Mouse (Mus musculus): Measurements from ENCODE around the gene Golga5. TPM values are rescaled to one million over a fixed set of nuclear protein-coding genes. Genes with fewer than 3 reads are reported as not detected.

The Golga5 gene
- total and polyA plus RNA-seq, 3 experiments = 29.5 to 35.7 (median 35.5) TPM

DNA sequence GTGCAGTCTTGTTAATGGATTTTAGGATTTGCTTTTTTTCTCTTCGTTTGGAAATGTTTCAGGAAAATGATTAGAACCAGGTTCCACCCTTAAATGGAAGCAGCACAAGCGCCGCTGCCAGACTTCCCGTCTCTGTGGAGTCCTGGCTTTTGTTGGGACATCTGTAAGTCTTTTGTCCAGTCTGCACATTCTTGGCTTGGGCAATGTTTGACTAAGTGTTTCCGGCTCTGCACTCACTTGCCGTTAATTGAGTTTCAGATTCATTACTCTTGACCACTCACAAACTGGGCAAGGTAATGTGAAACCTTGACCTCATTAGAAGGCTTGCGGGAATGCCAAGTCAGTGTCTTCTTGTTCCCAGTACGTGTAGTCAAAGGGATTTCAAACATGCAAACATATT, 29.8 kb downstream of the Golga5 start:
- Histone ChIP-seq H3K9ac (ENCODE audit: insufficient read depth, low read depth) (no peak overlapping the region), H3K4me2 (ENCODE audit: insufficient read depth, low read depth, poor library complexity, severe bottlenecking) (no peak overlapping the region), H3K79me2 (replicated peaks; ENCODE audit: control insufficient read depth, extremely low read depth, insufficient read depth, poor library complexity, severe bottlenecking) (no peaks in the 10 kb centered on the region), H3K4me3 (replicated peaks in 1 of 3; ENCODE audit: low read depth in 2 of 3, low read length in 2 of 3, poor library complexity in 1 of 3) (no peak overlapping the region), H3K36me3 (replicated peaks in 1 of 2; ENCODE audit: control insufficient read depth in 1 of 2, insufficient read depth in 1 of 2, low read length in 1 of 2) (peaks cover 33 to 52% of the 10 kb centered on the region in 2 experiments), H3K27me3 (replicated peaks) (no peaks in the 10 kb centered on the region), H3K27ac (ENCODE audit: insufficient read depth, low read depth) (no peak overlapping the region), H3K9me3 (replicated peaks; ENCODE audit: low read length) (no peaks in the 10 kb centered on the region), H3K4me1 (ENCODE audit: control insufficient read depth in 1 of 2, insufficient read depth in 2 of 2) (no peaks in the 10 kb centered on the region)
- in situ Hi-C loops (cut with MboI; ENCODE audit: low pct_ligation_motif_present, low pct_unique_long_range_greater_than_20kb, low sequenced_read_pairs) = no loop called here
- dilution Hi-C loops (cut with MboI; ENCODE audit: extremely low pct_ligation_motif_present, extremely low pct_unique_long_range_greater_than_20kb, low sequenced_read_pairs) = no loop called here
- TF ChIP-seq CTCF (conservative IDR thresholded peaks at IDR 0.05 in 1 of 2, IDR thresholded peaks at IDR 0.05 in 1 of 2; ENCODE audit: low read depth in 2 of 2, low read length in 2 of 2) = no peak
- TF ChIP-seq JUND (conservative IDR thresholded peaks at IDR 0.05; ENCODE audit: low read depth, low read length) = no peak
- no peak for TF ChIP-seq POLR2AphosphoS2 (IDR thresholded peaks at IDR 0.05; ENCODE audit: low read depth, low read length)
- DNase-seq (ENCODE audit: extremely low read depth) = no peak

DNA sequence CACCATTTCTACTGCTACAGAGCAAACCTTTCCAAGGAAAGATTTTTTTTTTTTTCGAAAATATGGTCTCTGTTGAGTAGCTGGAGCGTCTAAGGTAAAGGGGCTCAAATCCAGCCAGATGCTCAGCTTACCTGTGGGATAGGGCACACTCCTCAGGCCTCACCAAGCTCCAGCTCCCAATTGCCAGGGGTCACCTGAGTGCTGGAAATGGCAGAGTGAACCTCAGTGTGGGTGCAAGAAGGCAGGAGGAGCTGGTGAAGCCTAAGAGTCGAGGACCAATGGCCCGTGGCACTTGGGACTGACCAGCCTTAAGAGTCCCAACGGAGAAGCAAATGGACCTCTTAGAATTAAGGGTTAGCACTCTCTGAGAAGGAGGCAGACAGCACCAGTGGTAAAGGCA, 30.3 kb downstream of the Golga5 start:
- Histone ChIP-seq H3K9me3 (replicated peaks; ENCODE audit: low read length) (no peaks in the 10 kb centered on the region), H3K4me1 (ENCODE audit: control insufficient read depth in 1 of 2, insufficient read depth in 2 of 2) (no peaks in the 10 kb centered on the region), H3K27ac (ENCODE audit: insufficient read depth, low read depth) (no peak overlapping the region), H3K4me3 (replicated peaks in 1 of 3; ENCODE audit: low read depth in 2 of 3, low read length in 2 of 3, poor library complexity in 1 of 3) (no peak overlapping the region), H3K9ac (ENCODE audit: insufficient read depth, low read depth) (no peak overlapping the region), H3K36me3 (replicated peaks in 1 of 2; ENCODE audit: control insufficient read depth in 1 of 2, insufficient read depth in 1 of 2, low read length in 1 of 2) (peaks cover 29 to 49% of the 10 kb centered on the region in 2 experiments), H3K4me2 (ENCODE audit: insufficient read depth, low read depth, poor library complexity, severe bottlenecking) (no peak overlapping the region), H3K27me3 (replicated peaks) (no peaks in the 10 kb centered on the region), H3K79me2 (replicated peaks; ENCODE audit: control insufficient read depth, extremely low read depth, insufficient read depth, poor library complexity, severe bottlenecking) (no peaks in the 10 kb centered on the region)
- dilution Hi-C loops (cut with MboI; ENCODE audit: extremely low pct_ligation_motif_present, extremely low pct_unique_long_range_greater_than_20kb, low sequenced_read_pairs) = no loop called here
- DNase-seq (ENCODE audit: extremely low read depth) = no peak
- in situ Hi-C loops (cut with MboI; ENCODE audit: low pct_ligation_motif_present, low pct_unique_long_range_greater_than_20kb, low sequenced_read_pairs) = no loop called here
- TF ChIP-seq GABPA (IDR thresholded peaks at IDR 0.05; ENCODE audit: insufficient replicate concordance, low read depth, low read length) (no peak), ETS1 (conservative IDR thresholded peaks at IDR 0.05; ENCODE audit: low read depth, low read length) (no peak), RCOR1 (conservative IDR thresholded peaks at IDR 0.05; ENCODE audit: low read depth, low read length) (no peak), USF1 (IDR thresholded peaks at IDR 0.05; ENCODE audit: low read depth, low read length) (no peak), EP300 (IDR thresholded peaks at IDR 0.05; ENCODE audit: low read length) (no peak), CTCF (conservative IDR thresholded peaks at IDR 0.05 in 1 of 2, IDR thresholded peaks at IDR 0.05 in 1 of 2; ENCODE audit: low read depth in 2 of 2, low read length in 2 of 2) (no peak), TCF12 (IDR thresholded peaks at IDR 0.05; ENCODE audit: low read depth, low read length) (no peak), MAZ (IDR thresholded peaks at IDR 0.05; ENCODE audit: low read depth, low read length) (no peak), NRF1 (IDR thresholded peaks at IDR 0.05; ENCODE audit: low read depth, low read length) (no peak), NELFE (IDR thresholded peaks at IDR 0.05; ENCODE audit: low read depth, low read length) (no peak), KAT2A (IDR thresholded peaks at IDR 0.05; ENCODE audit: insufficient replicate concordance, low read length) (no peak), USF2 (conservative IDR thresholded peaks at IDR 0.05; ENCODE audit: low read depth, low read length) (no peak), MAX (IDR thresholded peaks at IDR 0.05; ENCODE audit: low read length) (no peak), SIN3A (IDR thresholded peaks at IDR 0.05; ENCODE audit: low read length) (no peak), CHD1 (IDR thresholded peaks at IDR 0.05; ENCODE audit: low read depth, low read length) (no peak), ELF1 (IDR thresholded peaks at IDR 0.05; ENCODE audit: low read depth, low read length) (no peak), PAX5 (IDR thresholded peaks at IDR 0.05; ENCODE audit: low read length) (no peak), POLR2AphosphoS2 (IDR thresholded peaks at IDR 0.05; ENCODE audit: low read depth, low read length) (no peak), ZC3H11A (IDR thresholded peaks at IDR 0.05; ENCODE audit: low read depth, low read length) (no peak), SMC3 (IDR thresholded peaks at IDR 0.05; ENCODE audit: low read depth, low read length) (no peak)
